Mouse (Mus musculus): ENCODE results near the gene Sytl3.
"Not testable (repeated sequence)": the region's sequence is repeated elsewhere in the genome, so short reads cannot be mapped to it uniquely, and the experiment has no call there.

The Sytl3 gene

DNA sequence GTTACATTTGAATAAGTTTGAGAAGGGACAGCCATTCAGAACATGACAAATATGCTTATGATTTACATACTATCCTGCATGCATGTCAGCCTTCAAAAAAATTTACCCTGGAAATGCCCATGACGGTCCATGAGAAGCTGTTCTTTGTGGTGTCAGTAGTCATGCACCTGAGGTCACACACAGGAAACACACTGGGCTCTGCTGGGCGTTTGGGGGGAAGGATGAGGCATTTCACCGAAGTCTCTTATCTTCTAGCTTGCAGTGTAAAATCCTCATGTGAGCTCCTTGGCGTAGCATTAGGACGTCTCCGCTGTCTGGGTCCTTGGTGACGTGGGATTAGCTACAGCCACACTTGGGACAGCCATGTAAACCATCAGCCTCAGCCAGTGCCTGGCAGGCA is at the start of gene Sytl3:
Sytl3 (plus strand) TSS at position 293 of the 400 bp plus-strand sequence.
- not testable (repeated sequence) for DNase-seq (ENCODE audit: low spot score)

DNA sequence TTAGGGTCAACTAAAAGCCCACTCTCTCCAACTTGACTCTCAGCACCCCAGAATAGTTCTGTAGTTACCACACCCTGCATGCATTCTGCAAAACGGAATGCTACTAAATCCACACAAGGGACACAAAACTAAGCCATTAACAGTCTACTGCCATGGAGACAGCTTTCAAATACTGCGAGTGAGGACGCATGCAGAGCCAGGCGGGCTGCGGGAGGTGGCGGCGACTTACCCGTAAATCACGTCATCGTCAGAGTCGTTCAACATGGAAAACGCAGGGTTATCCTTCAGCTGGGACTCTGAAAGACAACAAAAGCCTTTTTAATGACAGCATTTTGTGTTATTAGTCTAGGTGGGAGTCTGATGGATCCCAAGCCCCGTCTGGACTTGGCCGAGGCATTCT is 45.4 kb upstream of the Sytl3 start:
- DNase-seq (ENCODE audit: low spot score) = not testable (repeated sequence)

DNA sequence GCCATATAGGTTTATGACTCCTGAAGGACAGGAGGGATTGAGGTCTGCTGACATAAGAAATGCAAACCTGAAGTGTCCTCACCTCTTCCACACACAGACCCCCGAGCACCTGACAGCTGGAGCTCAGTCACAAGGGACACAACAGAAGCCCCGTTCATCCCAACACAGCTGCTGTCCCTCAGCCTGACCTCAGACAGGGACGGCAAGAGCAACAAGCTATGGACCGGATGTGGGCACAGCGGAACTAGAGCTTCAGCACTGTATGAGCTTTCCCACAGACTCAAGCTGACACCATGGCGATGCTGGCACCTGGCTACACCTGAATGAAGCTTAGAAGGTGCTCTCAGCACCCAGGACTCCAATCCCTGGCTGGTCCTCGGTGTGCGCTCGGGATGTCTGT is 44.6 kb upstream of the Sytl3 start:
- DNase-seq (ENCODE audit: low spot score) = not testable (repeated sequence)

DNA sequence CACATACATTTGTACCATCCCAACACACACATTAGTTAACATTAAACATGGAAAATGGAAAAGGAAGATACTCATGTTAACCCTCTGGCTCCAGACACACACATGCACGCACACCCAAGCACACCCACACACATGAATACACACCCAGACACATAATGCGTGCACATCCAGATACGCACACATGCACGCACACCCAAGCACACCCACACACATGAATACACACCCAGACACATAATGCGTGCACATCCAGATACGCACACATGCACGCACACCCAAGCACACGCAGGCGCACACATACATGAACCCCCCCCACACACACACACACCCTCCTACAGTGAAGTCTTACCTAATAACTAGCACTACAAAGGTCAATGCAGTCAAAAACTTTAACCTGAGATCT is 42.2 kb upstream of the Sytl3 start:
- DNase-seq (ENCODE audit: low spot score) = not testable (repeated sequence)

DNA sequence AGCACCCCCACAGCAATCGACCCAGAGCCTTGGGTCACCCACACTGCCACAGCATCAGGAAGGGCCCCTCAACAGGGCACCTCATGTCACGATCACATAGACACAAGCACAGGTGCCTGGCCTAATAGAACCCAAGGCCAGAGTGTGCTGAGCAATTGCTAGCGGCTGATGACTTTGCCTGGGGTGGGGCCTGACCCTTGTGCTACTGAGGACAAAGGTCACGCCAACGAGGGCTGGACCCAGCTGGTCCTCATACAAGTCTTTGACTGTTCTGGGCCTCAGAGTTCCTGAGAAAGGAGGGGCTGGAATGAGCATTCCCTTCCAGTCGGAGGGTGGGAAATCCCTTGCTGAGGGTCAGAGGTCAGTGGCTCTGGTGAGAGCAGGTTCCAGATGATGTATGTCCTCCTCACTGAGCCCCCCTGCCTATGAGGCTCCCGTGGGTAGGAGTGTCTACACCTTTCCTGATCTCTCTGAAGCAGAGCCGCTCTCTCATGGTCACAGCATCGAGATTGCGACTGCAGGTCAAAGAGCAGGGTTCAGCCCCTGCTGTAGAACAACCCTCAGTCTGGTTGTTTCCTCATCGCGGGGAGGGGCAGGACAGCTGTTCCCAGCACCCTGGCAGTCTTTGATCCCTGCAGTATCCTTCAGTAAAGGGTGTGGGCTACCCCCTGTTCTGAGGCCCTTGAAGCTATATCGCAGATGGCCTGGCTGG is 41.0 kb upstream of the Sytl3 start:
- not testable (repeated sequence) for DNase-seq (ENCODE audit: low spot score)

DNA sequence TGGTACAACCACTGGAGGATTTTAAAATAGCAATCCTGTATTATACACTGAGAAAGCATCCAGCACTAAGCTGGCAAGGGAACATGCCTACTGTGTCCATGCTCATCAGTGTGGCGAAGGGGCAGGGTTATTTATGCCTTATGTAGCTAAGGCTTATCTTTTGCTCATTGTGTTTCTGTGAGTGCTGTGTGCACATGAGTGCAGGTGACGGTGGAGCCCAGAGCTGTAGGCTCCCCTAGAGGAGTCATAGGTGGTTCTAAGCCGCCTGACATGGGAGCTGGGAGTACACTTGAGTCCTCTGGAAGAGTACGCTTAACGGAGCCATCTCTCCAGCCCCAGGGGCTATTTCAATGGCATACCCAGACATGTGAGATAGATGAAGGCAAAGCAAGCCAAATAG is 39.6 kb upstream of the Sytl3 start:
- not testable (repeated sequence) for DNase-seq (ENCODE audit: low spot score)

DNA sequence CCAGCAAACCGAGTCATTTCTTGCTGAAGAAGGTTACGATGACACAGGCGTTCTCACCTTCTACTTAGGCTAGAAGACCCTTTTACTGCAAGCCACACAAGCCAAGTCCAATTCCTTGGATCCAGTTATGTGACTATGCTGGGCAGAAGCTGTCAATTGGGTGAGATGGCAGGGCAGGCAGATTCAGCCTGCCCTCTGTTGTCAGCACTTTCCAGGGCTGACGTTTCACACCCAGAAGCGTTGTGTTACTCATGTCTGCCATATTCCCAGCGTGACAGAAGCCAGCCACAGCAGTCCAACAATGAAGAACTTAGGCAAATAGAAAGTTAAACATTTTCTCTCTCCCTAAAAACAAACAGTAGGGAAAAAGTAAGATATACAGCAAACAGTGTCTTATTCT is 38.9 kb upstream of the Sytl3 start:
- not testable (repeated sequence) for DNase-seq (ENCODE audit: low spot score)

DNA sequence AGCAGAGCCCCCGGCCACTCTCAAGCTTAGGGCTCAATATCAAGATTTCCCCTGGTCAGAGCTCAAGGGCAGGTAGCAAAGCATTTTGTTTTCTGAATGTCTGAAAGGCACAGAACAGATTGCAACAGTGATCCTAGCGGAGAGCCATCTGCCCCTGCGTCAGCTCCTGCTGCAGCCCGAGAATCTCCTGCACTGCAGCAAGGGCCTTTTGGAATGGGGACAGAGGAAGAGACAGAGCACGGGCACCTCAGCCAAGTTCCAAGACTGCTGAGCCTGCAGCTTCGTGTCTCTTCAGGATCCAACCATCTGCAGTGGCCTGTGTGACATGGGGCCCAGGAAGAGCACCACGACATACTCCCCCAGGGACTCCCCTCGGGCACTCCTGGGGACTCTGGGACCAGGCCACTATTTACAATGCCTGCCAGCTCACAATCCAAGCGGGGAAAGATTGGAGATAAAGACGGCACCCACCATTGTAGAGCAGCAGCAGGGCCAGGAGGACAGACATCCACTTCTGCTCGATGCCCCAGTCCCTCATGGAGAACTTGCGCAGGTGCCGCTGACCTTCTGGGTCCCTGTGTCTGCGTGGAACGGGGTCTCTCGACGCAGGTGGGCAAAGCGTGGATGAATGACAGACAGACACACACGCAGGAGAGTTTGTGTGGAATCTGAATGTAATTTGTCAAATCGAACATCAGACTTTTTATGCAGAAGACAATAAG is 38.0 kb upstream of the Sytl3 start:
- DNase-seq (ENCODE audit: low spot score) = not testable (repeated sequence)

DNA sequence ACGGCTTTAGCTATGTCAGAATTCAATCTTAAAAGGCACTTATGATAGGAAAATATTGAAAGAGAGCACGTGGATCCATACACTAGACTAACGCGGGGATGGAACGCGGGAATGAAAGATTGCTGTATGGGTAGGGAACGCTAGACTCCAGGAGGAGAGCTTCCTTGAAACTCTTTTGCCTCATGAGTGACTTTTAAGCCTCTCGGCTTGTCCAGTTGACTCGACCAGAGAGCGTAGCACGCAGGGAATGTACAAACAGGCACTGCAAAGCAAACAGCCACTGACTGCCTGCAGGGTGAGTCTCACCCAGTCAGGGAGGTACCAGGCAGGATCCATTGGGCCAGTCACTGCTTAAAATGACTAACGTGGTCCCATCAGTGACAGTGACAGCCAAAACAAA is 36.9 kb upstream of the Sytl3 start:
- DNase-seq (ENCODE audit: low spot score) = not testable (repeated sequence)

DNA sequence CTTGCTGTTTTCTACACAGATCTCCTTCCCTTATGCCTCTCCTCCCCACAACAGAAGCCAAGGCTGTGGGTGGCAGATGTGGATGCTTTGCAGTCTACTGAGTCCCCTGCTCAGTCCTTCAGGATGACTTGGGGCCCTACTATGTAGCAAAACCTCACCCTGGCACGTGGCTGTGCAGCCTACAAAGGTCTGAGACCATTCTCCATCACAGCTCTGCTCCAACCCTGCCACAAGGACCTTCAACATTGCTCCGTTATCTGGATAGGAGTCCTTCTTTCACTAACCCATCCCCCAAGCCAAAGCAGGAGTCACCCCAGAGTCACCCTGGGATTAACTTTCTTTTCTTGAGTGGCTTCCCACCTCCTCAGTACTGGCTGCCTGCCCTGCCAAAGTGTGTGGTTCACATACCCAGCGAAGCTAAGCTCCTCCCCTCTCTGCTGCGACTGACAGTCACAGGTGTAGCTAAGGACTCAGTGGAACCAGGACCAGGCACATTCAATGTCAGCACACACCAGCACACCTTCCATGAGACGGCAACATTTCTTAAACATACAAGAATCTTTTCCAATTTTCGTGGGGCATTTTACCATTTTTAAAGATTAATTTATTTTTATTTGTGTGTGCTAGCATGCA is 33.9 kb upstream of the Sytl3 start:
- DNase-seq (ENCODE audit: low spot score) = not testable (repeated sequence)

DNA sequence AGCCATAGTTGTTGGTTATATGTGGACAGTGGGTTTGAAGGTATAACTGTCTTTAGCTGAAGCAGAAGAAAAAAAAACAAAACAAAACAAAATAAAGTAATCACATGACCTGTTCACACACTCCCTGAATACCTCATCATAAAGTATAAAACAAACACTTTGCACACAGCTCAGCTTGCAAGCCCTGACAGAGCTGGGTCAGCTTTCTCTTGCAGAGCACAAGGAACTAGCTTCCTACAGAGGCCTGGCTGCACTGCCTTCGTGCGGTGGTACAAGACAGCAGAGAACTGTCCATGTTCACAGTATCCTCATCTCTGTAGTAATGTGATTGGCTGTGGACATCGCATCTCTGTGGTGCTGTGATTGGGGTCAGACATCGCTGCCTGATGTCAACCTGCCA is 28.5 kb upstream of the Sytl3 start:
- DNase-seq (ENCODE audit: low spot score) = not testable (repeated sequence)

DNA sequence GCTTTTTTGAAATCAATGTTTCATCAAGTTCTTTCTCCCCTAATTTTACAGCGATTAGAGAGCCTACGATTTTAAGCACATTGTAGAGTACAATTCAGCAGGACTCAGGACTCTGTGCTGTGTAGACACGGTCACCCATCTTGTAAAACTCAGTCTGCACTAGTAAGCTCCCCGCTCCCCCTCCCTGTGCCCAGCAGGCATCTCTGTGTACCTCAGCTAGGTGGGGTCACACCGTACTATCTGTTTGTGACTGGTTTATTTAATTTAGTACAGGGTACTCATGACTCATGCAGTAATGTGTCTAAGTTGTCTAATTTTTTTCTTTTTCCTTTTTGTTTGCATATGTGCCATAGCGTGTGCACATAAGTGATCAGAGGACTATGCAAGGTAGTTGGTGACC is 26.0 kb upstream of the Sytl3 start:
- not testable (repeated sequence) for DNase-seq (ENCODE audit: low spot score)

DNA sequence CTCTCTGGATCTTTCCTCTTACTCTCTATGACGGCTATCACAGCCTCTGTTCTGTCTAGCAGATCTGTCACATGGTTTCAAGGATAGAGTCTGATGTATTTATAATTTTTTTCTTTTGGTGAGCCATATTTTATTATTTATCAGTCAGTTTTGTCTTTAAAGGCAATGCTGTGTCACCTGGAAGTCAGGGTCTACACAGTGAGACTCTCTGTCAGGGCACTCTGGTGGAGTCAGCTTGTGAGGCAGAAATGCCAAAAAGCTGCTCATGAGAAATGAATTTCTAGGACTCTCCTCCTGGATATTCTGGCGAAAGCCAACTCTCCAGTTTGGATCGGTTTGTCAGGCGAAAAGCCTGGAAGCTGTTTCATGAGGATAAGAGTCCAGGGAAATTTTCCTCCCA is 23.1 kb upstream of the Sytl3 start:
- not testable (repeated sequence) for DNase-seq (ENCODE audit: low spot score)

DNA sequence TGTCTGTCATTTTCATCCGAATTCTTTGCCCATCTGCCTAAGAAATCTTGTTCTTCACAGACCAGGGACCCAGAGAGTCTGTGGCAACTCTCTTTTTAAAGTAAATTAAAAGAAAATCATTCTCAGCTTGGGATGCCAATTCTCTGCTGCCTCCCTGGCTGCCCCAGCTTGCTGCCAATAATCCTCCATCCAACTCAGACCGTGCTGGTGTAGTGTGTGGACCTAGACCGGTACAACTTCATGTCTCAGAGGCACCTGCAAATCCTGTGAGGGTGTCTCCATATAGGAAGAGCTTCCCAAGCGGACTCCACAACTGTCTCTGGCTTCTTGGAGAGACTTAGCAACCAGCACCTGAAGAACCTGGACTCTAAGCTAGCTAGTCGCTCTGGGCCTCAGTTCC is 22.0 kb upstream of the Sytl3 start:
- DNase-seq (ENCODE audit: low spot score) = no peak

DNA sequence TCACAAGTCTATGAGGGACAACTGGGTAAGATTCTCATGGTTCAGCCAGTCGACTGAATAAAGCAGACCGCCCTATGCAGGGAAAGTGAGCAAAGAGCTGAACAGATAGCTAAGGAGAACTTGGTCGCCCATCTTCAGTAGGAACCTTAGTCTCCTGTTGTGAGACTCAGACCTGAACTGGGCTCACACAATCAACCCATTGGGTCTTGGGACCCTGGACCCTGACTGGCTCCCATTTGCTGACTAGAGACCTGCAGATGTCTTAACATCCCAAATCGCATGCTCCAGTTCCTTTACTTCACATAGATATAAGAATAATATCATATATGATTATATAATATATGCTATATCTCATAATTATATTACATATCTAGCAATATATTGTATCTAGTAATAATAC is 21.5 kb upstream of the Sytl3 start:
- not testable (repeated sequence) for DNase-seq (ENCODE audit: low spot score)

DNA sequence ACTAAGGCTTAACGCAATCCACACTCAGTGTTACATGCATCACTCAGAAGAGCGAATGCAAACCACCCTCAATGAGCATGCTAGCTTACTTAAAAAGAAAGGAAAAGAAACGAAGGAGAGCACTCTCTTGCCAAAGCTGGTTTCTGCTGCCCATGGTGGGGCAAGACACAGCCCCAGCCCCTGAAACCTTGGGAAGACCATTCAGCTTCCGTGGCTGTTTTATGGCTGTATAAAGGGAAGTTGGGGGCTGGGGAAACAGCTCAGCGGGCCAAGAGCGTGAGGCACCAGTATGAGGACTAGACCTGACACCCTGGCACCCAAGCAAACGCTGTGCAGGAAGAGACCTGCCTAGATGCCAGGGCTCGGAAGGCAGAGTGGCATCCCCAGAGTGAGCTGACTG is 20.4 kb upstream of the Sytl3 start:
- not testable (repeated sequence) for DNase-seq (ENCODE audit: low spot score)

DNA sequence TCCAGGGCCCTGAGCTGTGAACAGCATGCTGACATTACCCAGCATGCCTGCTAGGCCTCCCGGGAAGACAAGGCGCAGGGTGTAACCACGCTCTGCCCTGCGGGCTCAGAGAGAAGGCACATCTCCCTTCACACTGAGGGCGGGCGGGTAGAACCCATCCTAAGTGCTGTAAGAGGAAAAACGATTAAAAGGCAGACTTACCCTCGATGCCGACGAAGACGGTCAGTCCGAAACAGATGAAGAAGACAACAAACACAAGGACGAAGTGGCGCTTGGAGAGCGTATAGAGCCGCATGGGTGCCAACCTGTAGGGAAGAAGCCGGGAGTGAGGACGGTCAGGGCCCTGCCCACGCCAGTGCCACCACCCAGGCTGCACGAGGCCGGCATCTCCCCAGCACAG is 19.4 kb upstream of the Sytl3 start:
- DNase-seq (ENCODE audit: low spot score) = not testable (repeated sequence)

DNA sequence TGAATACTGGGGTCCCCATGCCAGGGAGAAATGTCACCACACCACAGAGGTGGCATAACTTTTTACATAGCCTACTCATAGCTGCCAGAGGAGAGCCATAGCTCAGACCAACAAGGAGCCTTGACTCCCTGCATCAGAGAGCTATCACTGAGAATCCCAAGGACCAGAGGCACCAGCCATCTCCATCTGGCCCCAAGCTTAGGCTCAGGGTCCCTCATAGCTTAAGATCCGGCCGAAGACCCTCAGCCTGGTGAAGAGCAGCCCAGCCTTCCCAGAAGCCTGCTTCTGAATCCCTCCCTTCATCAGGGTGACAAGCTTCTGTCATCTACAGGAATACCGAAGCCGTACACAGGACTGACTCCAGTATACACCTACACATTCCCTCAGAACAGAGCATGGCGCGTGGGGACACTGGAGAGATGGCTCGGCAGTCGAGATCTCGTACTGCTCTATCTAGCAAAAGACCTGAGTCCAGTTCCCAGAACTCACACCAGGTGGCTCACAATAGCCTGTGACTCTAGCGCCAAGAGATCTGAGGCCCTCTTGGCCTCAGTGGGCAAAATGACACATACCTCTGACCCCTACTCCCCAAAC is 18.8 kb upstream of the Sytl3 start:
- not testable (repeated sequence) for DNase-seq (ENCODE audit: low spot score)

DNA sequence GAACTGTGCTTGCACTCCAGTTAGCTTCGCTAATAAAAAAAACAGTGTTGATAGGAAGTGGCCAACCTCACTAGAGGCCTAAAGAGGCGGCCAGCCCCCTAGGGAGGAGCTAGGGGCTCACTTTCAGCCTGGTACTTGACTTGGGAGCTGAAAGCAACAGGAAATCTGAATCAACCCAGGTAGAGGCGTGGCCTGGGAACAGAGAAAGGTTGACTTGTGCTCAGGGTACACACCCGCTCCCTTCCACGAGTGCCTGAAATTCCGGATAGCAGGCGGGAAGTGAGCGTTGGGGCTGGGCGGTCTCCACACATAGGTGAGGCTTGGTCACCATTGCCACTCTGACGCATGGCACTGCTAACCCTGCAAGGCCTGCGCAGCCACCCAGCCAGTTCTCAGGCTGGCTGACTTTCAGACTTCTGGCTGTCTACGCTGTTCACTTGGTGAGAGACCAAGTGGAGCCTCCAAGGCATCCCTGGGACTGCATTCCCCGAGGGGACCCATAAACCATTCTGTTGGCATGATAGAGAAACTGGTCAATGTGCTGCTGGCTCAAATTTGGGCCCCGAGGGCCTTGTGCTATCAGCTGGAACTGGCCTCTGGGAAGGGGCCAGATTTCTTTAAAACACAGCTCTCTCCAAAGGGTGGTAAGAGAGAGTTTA is 18.0 kb upstream of the Sytl3 start:
- DNase-seq (ENCODE audit: low spot score) = not testable (repeated sequence)

DNA sequence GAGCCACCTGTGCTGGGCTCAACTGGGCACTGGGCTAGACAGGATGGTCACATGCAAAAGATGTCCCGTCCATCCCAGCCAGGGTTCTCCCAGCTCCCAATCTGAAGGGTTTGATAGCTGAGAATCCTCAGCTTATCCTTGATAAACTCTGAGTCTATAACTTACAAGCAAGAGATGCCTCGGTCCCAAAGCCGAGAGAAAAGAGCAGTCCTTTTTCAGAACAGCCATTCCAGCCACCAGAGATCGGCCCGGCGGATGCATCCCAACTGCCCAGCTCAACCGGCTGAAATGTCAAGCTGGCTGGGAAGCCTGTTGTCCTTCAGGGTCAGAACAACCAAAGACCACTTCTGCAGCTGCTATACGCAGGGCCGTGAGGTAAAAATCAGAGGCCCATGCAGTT is 14.7 kb upstream of the Sytl3 start:
- not testable (repeated sequence) for DNase-seq (ENCODE audit: low spot score)

DNA sequence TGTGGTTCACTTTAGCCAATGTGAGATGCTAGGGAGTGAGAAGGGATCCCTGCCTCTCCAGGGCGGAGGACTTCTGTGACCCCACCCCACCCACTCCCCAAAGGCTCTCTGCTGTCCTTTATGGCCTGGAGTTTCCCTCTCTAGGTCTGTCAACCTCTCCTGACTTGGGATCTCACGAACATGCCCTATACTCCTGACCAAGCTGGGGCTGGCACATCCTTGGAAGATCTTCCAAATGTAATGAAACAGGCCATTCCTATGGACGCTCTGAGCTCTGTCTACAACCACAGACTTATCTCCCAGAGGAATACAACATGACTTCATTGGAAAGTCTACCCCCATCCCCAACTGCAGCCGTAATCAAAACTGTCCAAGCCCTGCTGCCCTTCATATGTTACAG is 14.2 kb upstream of the Sytl3 start:
- DNase-seq (ENCODE audit: low spot score) = not testable (repeated sequence)

DNA sequence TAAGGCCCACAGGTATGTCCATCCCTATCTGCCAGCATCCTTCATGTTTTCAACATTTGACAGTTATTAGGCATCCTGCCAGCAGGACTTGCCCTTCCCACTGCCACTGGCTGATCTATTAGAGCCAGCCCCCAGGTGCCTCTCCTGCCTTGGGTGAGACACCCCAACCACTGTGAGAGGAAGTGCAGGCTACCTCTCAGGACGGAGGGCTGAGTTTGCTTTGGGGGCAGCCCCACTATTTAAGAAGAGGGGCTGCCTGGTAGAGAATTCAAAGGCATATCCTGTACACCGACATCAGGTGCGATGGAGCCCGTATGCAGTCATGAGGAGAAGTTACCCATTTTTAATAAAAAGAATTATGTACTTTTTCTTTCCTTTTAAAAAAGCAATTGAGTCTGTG is 13.2 kb upstream of the Sytl3 start:
- not testable (repeated sequence) for DNase-seq (ENCODE audit: low spot score)
